Mouse (Mus musculus): ENCODE measurements around the gene Csrnp3. TPM values are rescaled to one million over a fixed set of nuclear protein-coding genes. Genes with fewer than 3 reads are reported as not detected.

Csrnp3 gene
- polyA plus RNA-seq, 1 experiment: 0.01 TPM

DNA sequence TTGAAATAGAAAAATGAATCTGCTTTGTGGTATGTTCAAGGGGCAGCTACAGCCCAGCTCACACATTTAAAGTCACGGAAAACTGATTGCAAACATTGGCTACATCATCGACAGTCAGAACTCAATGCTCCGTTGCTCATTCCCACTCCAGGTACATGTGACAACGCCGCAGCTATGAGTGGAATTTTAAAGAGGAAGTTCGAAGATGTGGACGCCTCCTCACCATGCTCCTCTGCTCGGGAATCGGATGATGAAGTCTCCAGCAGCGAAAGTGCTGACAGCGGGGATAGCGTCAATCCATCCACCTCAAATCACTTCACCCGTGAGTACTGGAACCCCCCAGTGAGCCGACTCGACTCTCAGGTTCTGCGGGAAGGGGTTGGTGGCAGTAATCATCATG lies 103.2 kb downstream of the Csrnp3 start:
- no peak for DNase-seq (ENCODE audit: low spot score)

DNA sequence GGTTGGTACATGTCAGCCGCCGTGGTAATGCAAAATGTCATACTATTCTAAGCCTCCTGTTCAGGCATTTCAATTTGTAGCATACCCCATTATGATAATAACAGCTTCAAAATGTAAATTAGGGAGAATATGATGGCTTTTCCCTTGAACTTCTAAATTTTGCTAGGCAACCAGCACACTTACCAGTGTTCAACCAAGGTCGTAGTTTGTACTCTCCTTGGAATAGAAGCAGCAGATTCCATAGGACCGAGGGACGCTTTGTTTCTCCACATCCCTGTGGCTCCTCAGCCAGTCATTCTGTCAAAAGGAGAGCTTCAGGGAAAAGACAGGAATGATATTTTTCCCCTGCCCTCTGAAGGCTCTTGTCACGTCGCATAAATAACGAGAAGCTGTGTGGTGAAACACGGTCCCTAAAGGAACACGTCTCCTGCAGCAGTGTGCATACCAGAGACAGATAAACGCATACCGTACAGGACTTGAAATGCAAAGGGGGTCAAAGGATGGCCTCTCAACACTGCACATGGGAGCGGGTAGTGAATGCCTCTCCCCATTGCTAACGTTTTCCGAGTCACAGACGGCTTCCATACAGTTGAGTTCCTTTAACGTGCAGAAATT lies 108.3 kb downstream of the Csrnp3 start:
- no peak for DNase-seq (ENCODE audit: low spot score)

DNA sequence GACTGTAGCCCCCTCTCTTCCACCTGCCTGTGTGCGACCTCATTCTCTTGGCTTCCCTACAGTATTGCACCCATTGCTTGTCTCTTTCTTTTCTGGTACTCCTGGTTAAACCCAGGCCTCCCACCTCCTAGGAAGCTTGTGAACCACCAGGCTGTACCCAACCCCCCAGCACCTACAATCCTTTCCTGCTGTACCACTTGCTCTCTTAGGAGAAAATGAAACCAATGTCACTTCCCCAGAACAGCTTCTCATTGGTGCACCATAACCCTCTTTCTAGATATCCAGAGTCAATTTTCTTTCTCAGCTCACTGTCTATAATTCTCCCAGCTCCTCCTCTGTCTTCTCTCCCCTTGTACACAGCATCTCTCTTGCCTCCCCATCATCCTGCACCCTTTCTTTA lies 110.2 kb downstream of the Csrnp3 start:
- no peak for DNase-seq (ENCODE audit: low spot score)

DNA sequence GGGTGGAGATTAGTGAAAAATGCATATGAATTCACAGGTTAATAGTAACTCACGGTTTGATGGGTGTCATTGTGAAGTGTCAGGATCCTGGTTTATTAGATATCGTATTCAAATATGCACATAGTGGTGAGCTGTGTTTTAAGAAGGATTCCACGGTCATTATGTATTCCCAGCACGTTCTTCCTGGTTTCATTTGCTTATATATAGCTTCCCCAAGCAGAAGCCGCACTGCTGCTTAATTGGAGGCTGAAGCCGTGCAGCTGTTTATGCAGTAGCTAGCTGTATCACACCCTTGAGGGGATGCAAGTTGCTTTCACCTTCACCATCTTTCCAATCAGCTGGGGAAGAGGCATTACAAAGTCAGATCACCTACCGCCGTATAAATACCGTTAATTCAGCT lies 111.2 kb downstream of the Csrnp3 start:
- DNase-seq (ENCODE audit: low spot score): no peak

DNA sequence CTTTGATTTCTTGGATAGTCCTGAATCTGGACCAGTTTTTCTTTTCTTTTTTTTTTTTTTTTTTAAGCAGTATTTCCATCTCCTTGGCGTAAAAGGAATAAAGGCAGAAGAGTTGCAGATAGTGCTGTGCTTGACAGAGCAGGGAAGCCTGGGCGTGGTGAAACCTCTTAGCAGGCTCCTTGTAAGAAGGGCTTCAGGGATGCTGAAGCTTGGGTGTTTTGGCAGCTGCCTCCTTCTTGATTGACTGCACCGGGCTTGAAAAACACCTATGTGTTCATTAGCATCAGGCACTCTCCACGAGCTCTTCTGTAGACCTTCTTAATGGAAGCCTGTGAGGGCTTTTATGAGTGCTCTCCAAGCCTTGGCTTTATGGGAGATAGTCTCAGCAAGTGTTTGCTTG lies 117.9 kb downstream of the Csrnp3 start:
- no peak for DNase-seq (ENCODE audit: low spot score)

DNA sequence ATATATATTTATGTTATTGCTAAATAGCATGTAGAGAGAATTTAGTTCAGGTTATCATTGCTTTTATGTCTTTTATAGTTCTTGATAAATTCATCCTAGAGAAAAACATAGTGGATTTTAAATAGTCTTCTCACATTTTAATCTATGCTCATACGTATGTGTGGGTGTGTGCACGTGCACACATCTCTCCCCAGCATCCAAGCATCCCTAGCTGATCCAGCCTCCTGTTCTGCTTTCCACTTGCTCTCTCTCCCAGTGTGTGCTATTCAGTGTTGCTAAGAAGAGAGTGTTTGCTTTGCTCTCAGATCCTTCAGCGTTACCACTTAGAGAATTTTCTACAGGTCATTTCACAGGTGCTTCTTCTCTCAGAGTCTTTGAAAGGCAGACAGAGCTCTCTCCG lies 123.2 kb downstream of the Csrnp3 start:
- DNase-seq (ENCODE audit: low spot score): no peak

DNA sequence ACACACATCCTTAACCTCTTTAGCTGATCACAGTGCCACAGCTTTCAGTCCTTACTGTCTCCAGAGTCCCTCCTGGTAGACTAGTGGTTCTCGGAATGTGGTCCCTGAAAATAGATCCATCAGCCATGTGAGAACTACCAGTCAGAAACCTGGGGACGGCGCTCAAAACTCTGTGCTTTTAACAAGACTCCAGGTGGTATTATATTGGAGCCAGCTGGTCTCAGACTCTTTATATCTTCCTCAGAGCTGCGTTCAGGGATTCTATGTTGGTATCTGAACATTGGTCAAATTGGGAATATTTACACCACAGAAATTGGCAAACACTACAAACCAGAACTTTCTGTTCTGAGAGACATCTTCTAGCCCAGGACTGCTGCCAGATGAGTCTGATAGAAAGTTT lies 128.3 kb downstream of the Csrnp3 start:
- no peak for DNase-seq (ENCODE audit: low spot score)

DNA sequence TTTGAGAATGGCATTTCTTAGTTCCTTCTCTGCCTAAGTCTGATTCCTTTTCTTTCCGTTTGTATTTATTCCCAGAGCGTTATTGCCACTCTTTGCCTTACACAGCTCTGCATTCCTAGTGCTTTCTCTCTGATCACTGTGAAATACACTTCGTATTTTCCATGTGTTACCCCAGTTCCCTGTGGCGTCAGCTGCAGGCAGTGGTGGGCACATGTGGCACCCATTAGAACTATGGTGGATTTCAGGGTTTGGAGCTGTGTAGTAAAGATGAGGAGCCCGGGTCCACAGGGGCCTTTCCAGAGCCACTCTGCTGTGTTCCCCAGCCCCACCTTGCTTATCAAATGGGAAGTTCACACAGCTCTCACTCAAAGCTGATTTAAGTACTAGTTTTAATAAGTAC lies 129.8 kb downstream of the Csrnp3 start:
- DNase-seq (ENCODE audit: low spot score): no peak

DNA sequence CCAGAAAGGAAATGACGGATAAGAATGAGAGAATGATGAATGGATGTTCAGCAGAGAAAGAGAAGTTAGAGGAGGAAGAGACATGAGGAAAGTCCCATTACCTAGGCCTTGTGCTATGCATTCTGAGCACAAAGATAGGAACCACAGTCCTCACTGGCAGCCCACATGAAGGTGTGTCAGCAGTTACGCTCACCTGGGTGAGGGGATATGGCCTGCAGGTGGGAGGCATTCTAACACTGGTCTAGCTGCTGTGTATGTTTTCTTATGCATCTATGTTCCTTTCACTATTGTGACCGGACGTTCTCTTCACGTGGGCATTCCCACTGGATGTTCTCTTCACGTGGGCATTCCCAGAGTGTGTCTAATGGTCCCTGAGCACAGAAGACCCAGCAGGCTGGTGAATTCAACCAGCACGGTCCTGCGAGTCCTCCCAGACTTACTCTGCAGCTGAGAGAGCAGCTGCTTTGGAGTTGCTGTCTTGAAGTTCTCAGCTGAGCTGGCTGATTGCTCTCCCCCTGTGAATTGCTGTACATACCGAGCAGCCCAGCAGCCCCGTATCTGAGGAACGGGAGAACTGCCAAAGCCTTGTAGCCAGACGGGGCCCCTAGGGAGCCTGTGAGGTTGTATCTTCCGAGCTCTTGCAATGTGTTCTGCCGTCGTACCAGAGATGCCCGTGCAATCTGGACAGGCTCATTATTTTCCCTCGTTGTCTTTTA lies 133.9 kb downstream of the Csrnp3 start:
- no peak for DNase-seq (ENCODE audit: low spot score)

DNA sequence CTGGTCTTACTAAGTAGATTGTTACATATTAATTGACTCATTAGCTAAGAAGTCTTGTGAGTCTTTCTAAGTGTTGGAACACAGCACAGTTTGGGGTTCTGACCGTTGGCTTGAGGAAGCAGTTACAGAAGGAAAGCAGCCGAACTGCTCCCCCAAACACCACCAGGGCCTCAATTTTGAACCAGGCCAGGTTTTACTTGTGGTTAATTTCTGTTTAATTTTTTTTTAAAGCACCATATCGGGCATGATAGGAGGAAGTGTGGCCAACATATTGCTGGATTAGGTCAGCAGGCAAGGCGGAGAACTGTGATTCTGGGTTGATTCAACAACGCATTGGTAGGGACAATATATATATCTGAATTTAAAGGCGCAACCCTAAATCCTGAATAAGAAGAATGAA lies 135.9 kb downstream of the Csrnp3 start:
- no peak for DNase-seq (ENCODE audit: low spot score)

DNA sequence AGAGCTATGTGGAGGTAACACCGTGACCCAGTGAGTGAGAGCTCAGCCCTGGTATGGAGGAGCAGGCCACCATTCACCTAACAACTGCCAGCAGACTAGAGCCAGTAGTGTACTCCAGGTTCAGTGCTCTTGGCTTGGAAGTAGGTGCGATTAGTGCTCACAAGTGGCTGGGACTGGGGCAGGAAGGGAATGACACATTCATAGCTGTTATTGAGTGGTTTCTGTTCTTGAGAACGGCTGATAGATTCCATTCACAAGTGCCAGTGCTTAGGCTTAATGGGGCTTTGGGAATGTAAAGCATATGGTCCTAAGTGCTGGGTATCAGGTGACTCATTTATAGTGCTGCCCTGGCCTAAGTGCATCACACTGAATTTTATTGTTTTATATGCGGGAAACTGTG lies 136.4 kb downstream of the Csrnp3 start:
- DNase-seq (ENCODE audit: low spot score): no peak

DNA sequence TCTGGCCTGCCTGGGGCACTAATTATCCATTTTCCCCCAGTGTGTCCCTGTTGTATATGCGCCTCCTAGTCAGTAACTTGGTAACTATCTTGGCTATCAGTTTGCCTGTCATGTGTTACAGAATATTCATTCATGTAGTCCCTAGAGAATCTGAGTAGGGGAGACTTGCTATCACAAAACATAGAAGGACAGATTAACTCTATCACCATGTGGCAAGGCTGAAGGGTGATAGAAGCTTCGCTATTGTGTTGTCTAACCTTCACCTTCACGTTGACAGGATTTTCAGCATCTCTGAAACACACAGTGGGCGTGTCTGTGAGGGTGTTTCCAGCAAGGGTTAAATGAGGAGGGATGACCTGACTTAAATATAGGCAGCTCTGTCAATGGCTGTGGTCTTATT lies 140.1 kb downstream of the Csrnp3 start:
- DNase-seq (ENCODE audit: low spot score): no peak

DNA sequence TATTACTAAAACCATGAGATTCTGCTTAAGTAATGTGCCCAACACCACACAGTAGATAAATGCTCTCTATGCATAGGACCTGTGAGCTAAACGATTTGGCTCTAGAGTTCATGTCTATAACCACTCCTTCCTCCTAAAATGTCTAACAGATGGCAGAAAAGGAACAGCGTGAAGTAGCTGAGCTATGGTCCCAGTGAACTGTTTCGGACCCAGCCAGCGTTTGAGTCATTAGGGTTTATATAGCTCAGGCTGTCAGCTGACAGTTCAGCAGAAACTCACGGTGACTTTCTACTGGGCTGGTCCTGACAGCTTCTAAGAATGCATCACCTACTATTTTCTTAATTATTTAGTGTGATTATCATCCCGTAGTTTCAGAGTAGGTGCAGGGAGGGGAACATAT lies 141.5 kb downstream of the Csrnp3 start:
- no peak for DNase-seq (ENCODE audit: low spot score)

DNA sequence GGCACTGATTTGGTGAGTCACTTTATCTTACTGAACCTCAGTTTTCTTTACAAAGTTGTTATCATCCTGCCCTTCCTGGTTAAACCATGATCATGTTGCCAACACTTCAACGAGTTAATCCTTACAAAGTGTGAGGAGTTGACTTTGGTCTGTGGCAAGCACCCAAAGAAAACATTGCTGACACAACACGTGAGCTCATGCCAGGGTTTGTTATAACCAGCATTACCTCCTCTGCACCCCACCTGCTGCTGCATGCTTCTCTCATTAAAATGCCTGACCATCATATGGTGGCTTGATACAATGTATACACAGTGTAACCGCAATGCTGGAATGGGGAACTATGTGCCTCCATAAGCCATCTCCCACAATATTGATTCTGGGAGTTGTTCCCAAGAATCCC lies 142.0 kb downstream of the Csrnp3 start:
- DNase-seq (ENCODE audit: low spot score): no peak

DNA sequence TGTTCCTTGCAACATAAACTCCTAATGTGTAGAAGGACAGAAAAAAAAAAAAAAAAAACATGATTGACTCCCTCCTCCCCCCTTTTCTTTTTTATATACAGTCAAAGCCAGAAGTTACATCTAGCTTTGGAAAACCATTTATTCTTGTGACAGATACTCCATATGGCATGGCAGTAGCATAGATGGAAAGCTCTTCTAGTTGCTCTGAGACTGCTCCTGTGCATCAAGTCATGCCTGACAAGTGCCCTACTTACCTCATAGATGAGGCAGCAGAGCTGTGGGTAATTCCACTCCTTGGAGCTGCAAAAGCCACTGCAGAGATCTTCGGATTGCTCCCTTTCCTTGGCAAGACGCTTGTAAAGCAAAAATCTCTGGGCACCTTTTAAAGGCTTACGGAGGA lies 143.2 kb downstream of the Csrnp3 start:
- no peak for DNase-seq (ENCODE audit: low spot score)

DNA sequence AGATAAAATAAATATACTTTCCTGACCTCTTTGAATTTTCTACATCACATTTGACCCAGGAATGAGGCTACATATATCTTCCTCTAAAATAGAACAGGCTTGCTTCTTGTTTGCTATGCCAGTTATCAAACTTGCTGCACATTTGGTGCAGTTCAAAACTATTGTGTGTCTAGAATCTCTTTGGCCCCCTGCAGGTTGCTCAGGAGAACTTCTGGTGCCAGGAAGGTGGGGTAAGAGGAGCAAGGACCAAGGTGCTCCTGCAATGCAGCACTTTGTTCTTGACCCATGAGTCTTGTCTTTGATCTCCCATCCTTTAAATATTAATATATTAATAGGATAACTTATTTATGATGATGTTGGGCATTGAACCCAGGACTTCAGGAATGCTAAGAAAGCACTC lies 144.5 kb downstream of the Csrnp3 start:
- no peak for DNase-seq (ENCODE audit: low spot score)

DNA sequence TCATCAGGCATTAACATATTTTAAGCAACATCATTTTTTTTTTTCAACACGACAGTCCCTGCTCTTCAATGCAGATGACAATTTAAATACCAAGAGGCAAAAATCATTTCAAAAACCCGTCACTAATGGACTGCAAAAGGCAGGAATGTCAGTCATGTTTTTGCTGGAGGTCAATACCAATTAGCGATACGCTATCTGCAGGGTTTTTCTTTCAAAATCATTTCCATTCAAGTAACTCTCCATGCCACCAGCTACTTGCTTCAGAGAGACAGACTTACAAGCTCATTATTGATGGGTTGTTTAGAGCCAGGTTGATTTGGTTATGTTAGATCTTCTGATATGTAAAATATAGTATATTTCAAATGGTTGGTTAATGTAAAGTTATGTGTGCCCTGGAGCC lies 145.2 kb downstream of the Csrnp3 start:
- no peak for DNase-seq (ENCODE audit: low spot score)

DNA sequence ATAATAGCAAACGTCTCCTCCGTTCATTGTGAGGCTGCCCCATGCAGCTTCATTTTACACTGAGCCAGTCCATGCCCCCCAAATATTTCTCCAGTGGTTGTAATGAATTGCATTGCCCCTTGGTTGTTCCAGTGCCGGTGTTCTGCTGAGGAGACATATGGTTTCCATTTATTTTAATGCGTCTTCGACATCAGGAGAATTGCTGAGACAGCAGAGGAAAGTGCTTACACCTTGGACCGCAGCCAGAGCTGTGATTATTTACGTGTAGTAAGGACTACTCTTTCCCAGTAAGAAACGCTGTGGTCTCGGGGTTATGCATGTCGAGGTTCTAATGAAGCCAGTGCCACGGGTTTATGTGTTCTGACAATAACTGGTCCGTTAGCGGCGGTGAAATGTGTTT lies 147.8 kb downstream of the Csrnp3 start:
- no peak for DNase-seq (ENCODE audit: low spot score)

DNA sequence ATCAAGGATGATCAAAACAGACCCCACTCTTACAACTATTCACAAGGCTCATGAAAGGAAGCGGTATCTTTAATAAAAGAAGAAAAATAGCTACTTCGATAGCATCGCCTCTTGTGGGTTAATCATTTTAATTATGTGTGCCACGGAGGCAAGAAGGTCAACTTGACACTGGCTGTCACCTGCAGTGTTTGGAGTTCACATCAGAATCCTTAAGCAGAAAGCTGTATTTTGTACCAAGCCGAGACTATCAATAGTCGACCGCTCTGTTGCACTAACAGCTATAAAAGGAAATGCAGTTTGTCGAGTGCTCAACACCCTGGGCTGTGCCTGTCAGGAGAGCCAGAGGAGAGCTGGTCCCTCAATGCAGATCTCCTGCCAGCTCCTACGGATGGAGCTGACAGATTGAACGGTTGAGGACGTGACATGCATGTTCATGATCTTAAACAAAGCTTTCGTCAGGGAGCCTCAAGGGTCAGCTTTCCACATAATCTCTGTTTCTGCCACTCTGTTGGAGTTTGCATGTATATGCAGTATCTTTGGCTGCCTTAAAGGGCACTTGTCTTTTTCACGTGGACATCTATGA lies 149.4 kb downstream of the Csrnp3 start:
- DNase-seq (ENCODE audit: low spot score): no peak

DNA sequence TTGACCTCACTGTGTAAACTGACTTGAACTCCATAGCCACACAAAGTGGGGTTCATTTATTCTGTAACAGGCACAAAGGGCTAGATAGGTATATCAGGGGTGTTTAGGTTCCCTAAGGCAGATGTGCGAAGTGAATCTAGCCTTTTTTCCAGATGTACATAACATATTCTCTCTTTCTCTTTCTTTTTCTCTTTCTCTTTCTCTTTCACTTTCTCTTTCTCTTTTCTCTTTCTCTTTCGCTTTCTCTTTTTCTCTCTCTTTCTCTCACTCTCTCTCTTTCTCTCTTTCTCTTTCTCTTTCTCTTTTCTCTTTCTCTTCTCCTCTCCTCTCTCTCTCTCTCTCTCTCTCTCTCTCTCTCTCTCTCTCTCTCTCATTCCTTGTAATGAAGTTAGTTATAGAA lies 153.2 kb downstream of the Csrnp3 start:
- DNase-seq (ENCODE audit: low spot score): no peak

DNA sequence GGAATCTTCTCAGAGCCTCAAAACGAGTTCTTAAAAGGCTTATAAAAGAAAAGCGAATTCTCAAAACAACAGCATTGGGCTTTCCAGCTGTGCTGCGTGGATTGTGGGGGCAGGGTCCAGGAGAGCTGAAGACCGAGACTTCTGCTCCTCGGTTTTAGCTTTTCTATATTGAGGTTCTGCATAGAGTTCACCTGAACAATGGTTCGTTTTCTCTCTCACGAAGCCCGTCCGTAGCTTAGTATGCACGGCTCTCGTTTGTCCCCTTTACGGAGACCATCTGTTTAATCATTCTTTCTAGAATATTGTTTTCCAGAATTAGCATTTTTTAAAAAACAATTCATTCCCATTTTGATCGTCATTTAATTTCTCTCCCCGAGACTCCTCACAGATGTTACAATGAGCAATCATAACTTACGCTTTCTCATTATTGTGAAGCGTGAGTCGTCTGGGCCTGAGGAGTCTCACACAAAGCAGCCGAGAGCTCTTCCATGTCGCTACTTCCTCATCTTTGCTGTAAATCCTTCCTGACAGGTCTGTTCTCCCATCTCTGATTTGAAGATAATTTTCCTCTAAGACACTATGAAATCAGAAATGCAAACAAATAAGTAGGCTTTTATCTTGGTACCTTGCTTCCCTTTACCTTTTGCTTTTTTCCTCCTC lies 163.6 kb downstream of the Csrnp3 start:
- no peak for DNase-seq (ENCODE audit: low spot score)

DNA sequence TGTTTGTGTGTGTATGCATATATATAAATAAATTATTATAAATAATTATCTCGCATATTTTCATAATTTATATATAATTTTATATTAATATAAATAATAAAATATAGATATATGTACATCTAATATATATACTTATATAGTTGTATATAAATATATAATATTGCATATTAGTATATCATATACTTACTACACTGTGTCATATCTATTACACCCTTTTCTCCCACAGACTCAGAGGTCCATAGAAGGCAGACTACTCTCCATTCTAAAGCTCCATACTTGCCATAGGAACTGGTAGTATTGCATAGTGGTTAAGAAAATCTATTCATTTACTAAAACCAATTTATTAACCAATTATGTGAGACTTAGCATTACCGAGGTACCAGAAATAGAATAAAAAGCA lies 164.1 kb downstream of the Csrnp3 start:
- no peak for DNase-seq (ENCODE audit: low spot score)

DNA sequence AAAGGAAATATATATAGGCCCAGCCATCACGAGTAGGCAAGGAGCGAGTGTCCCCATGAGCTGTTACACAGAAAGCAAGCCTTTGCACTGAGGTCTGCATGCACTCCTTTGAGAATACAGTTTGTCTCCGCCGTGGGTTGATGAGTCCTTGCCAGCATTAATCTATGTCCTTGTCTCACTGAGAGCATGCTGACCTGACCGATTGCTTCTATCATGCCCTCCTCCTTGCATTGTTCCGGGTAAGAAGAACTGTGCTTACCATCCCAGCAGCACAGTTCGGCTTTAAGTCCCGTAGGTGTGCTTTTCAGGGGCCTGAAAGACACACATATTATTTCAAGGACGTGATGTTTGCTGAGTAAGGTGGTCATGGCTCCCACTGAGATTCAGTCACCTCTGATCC lies 173.1 kb downstream of the Csrnp3 start:
- DNase-seq (ENCODE audit: low spot score): no peak

Measured in urinary bladder, adult 2 months (tissue).